Mouse (Mus musculus) urinary bladder, postnatal 14 days (tissue): ENCODE measurements around the gene Unc5b.

Source experiments
- DNase-seq: peaks from one replicate; pipeline ENCODE4 v3.0.0; 2021; ENCODE audit warnings: low spot score

The Unc5b gene

GRCm38 (mm10) chr10:60821311-60821710 lies 10.1 kb downstream of the Unc5b start:
- DNase-seq = no peak

GRCm38 (mm10) chr10:60820552-60820951 lies 10.8 kb downstream of the Unc5b start:
- peak; percentile 43 for DNase-seq

- DNase-seq = no peak
Observed at GRCm38 (mm10) chr10:60819654-60820192, 11.7 kb downstream of the Unc5b start.

GRCm38 (mm10) chr10:60819179-60819578 lies 12.2 kb downstream of the Unc5b start:
- DNase-seq = no peak

GRCm38 (mm10) chr10:60818708-60819107 lies 12.7 kb downstream of the Unc5b start:
- no peak for DNase-seq

GRCm38 (mm10) chr10:60817868-60818267 lies 13.5 kb downstream of the Unc5b start:
- no peak for DNase-seq

GRCm38 (mm10) chr10:60816872-60817648 lies 14.3 kb downstream of the Unc5b start:
- peak; percentile 72 for DNase-seq

GRCm38 (mm10) chr10:60815855-60816254 lies 15.5 kb downstream of the Unc5b start:
- peak; percentile 53 for DNase-seq

- no peak for DNase-seq
Observed at GRCm38 (mm10) chr10:60815059-60815458, 16.3 kb downstream of the Unc5b start.

- DNase-seq = peak; percentile 58
Observed at GRCm38 (mm10) chr10:60814444-60815057, 16.8 kb downstream of the Unc5b start.

- no peak for DNase-seq
Observed at GRCm38 (mm10) chr10:60813606-60814005, 17.8 kb downstream of the Unc5b start.

- no peak for DNase-seq
Observed at GRCm38 (mm10) chr10:60811792-60812525, 19.4 kb downstream of the Unc5b start.

- DNase-seq = no peak
Observed at GRCm38 (mm10) chr10:60808447-60808846, 22.9 kb downstream of the Unc5b start.

GRCm38 (mm10) chr10:60807531-60808185 lies 23.7 kb downstream of the Unc5b start:
- peak; percentile 61 for DNase-seq

- no peak for DNase-seq
Observed at GRCm38 (mm10) chr10:60806207-60806538, 25.2 kb downstream of the Unc5b start.

- peak; percentile 74 for DNase-seq
Observed at GRCm38 (mm10) chr10:60805436-60806206, 25.8 kb downstream of the Unc5b start.

- no peak for DNase-seq
Observed at GRCm38 (mm10) chr10:60804865-60805264, 26.5 kb downstream of the Unc5b start.

GRCm38 (mm10) chr10:60803971-60804370 lies 27.4 kb downstream of the Unc5b start:
- peak; percentile 64 for DNase-seq

- no peak for DNase-seq
Observed at GRCm38 (mm10) chr10:60801898-60802412, 29.4 kb downstream of the Unc5b start.

GRCm38 (mm10) chr10:60801168-60801897 lies 30.0 kb downstream of the Unc5b start:
- DNase-seq = no peak
